Mouse (Mus musculus): Measurements from ENCODE around the gene Lyar.

Lyar gene
- long read RNA-seq, experiment 1, transcript Lyar-201 (9 exons, 1,563 nt) = major isoform, 12 of 26 reads
- long read RNA-seq, experiment 1, partial matches to known transcripts = 11 of 26 reads
- long read RNA-seq, experiment 1, other reads (novel, unspliced or antisense) = 3 of 26 reads
- long read RNA-seq, experiment 2, transcript Lyar-201 (9 exons, 1,563 nt) = major isoform, 6 of 29 reads
- long read RNA-seq, experiment 2, partial matches to known transcripts = 19 of 29 reads
- long read RNA-seq, experiment 2, other reads (novel, unspliced or antisense) = 2 of 29 reads

DNA sequence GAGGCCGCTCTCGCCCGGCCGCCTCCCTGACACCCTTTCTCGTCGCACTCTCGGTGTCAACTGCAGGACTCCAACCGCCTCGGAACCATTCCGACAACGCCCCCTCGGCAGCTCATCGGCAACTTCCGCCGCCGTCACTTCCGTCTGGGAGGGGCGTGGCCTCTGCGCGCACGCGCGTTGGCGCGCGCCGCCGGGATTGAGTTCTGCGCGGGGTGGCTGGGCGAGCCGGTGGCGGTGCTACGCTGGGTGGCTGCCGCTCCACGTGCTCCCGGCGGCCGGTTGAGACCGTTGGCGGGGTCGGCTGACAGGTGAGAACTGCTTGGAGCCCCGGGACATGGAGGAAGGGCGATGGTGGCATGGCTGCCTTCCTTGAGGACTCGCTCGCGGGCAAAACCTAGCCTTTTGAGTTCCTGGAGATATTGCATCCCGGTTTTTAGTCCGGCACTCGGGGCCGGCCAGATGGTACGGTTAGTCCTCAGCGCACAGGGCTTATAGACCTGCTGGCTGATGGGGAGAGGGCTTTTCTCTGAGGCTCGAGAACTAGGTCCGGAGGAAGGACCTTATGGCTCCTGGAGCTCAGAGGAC, at the start of gene Lyar, which contains the start of gene Zbtb49:
Gene Lyar (plus strand): TSS at position 143 of the 585 bp plus-strand sequence.
Gene Zbtb49 (minus strand): TSS at position 130 of the 585 bp plus-strand sequence.
- intact Hi-C loops (cut with DNase I) = no loop called here

DNA sequence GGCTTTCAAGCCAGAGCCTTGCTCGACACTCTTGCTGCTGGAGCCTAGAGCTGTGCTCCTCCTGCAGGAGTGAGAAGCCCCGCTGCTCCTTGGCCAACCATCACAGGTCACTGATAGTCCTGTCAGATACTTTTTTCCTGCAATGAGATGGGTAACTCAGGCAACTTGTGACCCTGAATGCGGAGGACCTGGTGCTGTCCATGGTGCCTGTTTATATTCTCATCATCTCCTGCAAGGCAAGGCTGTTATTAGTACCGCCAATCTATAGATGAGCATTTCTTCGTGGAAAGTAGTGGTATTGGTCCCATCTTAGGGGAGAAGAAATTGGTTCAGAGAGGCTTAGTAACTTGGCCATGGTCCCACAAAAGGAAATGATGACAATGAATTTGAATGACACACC, 46.5 kb upstream of the Lyar start:
- intact Hi-C loops (cut with DNase I) = no loop called here

DNA sequence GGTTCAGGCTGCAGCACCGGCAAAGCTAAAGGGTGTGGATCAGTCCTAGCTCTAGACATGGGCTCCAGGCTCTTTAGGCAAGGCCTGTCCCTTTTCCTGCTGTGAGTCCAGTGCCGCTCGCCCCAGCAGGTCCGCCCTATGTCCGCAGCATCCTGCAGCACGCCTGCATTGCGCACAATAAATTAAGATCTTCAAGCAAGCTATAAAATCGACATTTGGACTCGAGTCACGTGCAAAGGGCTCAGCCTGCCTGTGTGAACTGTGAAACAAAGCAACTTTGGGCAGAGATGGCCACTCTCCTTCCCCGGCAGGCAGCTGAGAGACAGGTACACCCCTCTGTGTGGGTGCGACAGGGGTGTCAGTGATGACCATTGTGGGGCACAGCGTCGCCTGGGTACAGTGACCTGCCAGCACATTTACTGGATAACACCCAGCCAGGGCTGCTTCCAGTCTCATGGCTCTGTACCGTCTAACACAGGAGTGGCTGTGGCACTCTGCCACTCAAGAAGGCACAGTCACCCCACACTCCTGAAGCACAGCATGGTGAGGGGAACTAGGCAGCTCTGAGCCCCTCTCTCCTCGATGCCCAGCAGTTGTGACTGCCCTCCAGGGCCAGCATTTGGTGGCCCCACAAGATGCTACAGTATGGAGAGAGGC, 45.9 kb upstream of the Lyar start:
- intact Hi-C loops (cut with DNase I) = no loop called here

DNA sequence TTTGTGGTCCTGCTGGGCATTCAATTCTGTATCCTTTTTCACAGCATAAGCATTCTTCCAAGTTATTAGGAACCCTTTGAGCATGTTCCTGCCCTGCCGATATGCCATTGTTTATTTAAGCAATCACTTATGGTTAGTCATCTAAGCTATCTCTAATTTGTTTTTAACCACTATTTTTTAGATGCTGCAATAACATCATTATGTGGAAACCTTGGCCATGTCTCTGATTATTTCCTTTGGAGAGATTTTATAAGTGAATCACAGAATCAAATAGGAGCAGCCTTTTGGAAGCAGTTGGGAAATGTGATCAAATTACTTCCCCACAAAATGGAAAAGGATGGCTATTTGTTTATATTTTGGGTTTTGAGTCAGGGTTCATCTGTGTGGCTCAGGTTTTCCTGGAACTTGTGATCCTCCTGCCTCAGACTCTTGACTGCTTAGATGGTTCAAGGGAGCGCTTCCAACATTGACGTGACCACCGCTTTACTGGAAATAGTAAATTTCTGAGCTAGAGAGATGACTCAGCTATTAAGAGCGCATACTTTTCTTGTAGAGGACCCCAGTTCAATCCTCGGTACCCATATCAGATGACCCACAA, 35.5 kb upstream of the Lyar start:
- intact Hi-C loops (cut with DNase I) = no loop called here

DNA sequence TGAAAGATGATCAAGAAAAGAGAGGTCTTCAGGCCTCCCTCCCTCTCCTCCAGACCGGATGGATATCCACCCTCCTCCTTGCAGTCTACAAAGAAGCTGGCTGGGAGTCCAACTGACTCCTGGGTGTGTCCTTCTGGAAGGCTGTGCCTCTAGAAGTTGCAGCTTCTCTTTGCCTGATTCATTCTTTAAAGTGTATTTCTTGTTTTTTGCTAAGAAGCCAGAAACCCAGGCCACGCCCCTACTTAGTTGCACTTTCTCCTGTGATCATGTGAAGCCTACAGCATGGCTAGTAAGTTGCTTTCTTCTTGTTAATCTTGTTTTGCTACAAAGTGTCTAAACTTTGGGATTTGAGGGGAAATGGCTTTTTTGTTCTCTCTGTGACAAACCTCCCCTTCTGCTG, 33.3 kb upstream of the Lyar start:
- intact Hi-C loops (cut with DNase I) = no loop called here

DNA sequence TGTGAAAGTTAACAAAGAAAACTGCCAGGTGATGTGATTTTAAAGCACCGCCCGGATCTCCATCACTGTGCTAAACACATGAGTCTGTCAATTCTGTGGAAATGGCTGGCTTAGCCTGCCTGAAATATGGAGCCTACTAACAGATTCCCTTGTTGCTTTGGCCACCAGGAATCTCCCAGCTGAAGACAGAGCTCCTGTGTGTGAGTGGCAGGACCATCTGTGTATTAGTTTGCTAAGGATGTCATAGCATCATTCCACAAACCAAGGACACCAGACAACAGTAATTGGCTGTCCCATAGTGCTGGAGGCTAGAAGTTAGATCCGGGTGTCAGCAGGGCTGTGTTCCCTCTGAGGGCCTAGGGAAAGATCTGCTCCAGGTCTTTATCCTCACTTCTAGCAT, 29.4 kb upstream of the Lyar start:
- intact Hi-C loops (cut with DNase I) = no loop called here

DNA sequence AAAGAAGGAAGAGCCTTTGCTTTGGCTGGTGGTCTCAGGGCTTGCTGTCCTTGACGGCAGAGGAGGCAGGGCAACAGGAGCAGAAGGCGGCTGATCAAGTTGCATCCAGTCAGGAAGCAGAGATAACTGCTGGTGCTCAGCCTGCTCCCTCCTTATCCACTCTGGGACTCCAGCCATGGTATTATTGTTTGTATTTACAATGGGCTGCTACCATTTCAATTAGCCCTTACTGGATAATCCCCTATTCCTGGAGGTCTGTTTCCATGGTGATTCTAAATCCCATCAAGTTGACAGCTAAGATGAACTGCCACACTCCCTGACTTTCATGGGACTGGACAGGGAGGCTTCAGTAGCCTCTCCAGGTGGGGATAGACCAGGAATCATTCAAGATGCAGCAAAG, 25.3 kb upstream of the Lyar start:
- intact Hi-C loops (cut with DNase I) = loop anchor here (5.0 kb wide), 1 partner anchor 378 kb away; no protein-coding TSS in a partner anchor

DNA sequence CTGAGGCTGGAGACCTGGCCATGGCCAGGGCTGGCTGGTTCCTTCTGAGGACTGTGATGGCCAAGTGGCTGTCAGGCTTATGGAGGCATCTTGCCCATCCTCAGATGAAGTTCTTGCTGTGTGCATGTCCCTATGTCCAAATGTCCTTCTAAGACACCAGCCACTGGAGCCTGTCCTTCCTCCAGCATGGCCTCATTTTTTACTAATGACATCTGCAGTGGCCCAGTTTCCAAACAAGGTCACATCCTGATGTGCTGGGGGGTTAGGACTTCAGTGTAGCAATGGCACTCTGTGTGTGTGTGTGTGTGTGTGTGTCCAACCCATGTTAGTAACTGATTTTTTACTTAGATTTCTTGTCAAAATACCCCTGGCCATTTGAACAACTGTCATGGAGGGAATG, 24.3 kb upstream of the Lyar start:
- intact Hi-C loops (cut with DNase I) = loop anchor here (2.0 to 5.0 kb wide), 2 partner anchors 99 to 379 kb away; no protein-coding TSS in a partner anchor

DNA sequence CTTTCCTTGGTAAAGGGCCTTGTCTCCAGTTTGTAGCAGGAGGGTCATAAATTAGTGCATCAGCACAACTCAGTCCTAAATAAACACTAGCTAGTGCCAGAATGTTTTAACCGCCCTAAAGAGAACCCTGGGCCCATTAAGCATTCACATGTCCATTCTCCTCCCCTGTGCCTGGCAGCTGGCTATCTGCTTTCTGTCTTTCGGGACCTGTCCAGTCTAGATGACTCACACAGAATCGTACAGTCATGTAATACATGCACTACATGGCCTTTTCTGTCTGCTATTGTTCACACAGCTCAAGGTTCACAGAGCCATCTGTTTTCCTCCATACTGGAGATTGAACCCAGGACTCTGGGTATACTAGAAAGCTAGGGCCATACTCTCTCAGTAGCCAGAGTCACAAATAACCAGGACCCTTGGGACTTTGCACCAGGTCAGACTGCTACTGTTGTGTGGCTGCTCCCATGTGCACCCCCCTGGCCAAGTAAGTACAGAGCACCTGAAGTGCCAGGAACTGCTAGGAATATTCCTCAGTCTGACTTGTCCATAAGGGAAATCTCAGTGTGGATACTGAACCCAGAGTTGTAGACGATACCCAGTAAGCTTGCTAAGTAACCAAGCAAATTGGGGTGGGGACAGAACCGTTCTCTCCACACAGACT, 23.3 kb upstream of the Lyar start:
- intact Hi-C loops (cut with DNase I) = loop anchor here (2.0 to 5.0 kb wide), 2 partner anchors 100 to 380 kb away; no protein-coding TSS in a partner anchor

DNA sequence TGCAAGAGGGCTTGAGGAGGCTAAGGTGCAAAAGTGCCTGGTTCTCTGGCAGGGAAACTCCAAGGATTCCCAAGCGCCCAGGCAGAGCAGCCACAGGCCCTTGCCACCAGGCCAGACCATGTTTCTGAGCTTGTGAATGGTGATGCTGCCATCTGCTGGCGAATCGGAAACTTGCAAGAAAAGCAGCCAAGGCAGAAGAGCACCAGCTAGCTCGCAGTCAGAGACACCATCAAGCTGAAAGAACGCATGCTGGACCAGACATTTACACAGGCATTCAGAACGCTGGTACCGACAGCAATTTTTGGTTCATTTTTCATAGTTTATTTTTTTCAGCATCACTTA, 22.8 kb upstream of the Lyar start:
- intact Hi-C loops (cut with DNase I) = loop anchor here (2.0 to 5.0 kb wide), 2 partner anchors 101 to 380 kb away; no protein-coding TSS in a partner anchor

DNA sequence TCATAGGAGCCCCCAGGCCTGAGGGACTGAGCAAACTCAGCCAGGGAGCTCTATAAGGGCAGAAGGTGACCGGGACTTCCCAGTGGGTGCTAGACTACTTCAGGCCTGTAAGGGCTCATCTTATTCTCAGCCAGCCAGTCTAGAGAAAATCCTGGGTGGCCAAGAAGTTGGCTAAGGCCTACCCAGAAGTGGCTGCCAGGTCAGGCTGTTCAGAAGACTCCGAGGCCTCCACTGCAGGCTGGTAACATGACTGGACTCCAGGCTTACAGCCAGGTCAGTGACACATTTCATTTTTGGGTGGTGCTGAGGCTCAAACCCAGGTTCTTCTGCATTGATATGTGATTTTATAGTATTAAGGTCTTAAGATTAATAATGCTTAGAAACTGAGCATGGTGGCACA, 20.6 kb upstream of the Lyar start:
- intact Hi-C loops (cut with DNase I) = loop anchor here (5.0 kb wide), 1 partner anchor 382 kb away; no protein-coding TSS in a partner anchor

DNA sequence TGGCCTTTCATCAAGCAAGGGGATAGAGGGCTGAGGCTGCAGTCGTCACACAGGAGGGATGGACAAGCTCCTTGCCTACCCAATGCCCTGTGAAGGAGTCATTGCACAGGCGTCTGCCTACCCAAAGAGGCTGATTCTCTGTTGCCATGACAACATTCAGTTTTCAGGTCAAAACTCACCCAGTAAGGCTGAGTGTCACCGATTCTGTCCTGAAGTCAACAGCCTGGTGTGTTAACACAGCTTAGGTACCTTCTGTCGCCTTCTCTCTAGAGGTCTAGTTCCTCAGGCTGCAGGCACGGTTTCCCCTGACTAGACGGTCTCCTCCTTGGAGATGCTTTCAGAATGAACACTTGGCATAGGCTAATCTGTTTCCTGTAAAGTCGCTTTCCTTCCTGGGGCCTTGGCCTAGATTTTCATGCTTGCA, 15.0 kb upstream of the Lyar start:
- intact Hi-C loops (cut with DNase I) = no loop called here

DNA sequence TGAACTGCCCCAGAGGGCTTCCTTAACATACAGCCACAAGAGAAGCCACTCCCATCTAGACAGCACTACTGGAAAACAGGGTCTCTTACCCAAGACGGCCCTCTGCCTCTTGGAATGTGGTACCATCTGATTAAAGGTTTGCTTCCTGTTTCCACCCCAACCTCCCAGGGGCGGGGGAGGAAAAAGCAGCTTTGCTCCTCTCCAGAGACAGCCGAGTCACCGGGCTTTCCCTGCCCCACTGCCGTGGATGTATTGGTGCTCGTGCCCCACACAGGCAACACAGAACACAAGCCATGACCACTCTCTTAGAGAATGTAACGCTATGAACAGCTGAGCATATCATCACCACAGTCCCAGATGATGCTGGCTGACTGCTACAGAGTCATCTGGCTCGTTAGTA, 11.3 kb upstream of the Lyar start:
- intact Hi-C loops (cut with DNase I) = no loop called here

DNA sequence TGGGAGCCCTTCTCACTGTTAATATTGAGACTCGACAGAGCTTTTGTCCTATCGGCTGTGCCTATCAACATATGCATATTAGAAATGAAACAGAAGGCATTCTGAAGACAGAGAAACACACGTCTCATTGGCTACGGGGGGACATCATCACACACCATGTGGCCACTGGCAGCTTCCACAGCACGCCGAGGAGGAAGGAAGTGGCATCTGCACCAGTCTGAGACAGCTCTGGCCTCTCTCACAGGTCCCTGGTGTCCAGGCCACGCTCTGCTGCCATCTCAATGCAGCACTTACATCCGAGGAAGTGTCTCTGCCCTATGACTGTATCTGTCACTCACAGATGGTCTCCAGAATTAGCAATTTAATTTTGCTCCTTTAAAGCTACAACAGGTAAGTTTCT, 8.6 kb upstream of the Lyar start:
- intact Hi-C loops (cut with DNase I) = no loop called here

DNA sequence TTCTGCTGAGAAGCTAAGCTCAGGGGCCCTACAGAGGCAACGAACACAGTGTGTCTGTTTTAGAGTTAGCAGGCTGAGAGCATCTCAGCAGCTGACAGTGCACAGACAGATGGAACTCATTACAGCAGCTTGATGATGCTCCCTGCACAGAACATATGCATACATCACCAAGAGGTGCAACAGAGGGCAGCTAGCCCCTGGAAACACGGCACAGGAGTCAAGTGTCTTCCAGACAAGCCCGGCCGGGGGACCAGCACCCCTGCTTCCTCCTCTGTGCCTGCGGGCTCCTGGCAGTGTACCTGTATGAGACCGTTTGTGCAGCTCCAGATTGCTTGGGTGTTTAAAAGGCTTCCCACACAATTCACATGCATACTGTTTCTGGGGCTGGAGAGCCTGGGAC, 7.3 kb upstream of the Lyar start:
- intact Hi-C loops (cut with DNase I) = no loop called here

DNA sequence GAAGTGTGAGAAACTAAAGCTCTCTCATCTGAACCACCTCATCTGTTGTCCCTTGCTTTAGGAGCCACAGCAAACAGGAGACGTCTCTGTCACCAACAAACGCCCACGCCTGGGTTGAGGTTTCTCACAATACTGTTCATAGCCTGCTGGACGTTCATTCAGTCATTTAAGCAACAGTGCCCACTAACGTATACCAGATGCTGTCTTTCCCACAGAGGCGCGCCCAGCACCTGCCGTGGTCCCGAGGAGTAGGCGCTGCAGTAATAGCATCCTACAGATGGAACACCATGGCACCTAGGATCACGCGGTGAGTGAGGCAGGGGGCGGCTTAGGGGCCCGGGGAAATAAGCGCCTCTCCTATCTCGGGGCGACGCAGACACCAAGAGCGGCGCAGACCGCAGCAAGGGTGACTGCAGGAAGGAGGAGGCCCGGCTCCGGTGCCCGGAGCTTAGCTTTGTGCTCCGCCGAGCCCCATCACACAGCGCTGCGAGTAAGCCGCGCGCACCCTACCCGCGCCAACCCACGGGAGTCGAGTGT, 431 bp upstream of the Lyar start:
- intact Hi-C loops (cut with DNase I) = no loop called here

DNA sequence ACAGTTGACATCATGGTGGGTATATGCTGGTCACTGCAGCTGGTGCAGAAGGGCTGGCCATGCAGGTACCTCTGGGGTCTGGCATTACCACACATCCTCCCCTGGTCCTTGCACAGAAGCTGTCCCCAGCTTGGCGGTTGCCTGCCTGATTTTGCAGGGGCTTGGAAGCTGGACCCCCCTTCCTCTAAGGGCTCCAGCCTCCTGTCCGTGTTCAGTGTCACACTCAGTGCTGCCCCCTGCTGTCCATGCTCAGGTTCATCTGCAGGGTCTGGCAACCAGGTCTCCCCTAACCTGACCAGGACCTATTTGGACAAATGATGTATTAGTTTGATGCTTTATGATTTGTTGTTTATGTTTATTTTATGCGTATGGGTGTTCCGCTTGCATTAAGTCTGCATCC, 15.2 kb downstream of the Lyar start:
- intact Hi-C loops (cut with DNase I) = no loop called here

DNA sequence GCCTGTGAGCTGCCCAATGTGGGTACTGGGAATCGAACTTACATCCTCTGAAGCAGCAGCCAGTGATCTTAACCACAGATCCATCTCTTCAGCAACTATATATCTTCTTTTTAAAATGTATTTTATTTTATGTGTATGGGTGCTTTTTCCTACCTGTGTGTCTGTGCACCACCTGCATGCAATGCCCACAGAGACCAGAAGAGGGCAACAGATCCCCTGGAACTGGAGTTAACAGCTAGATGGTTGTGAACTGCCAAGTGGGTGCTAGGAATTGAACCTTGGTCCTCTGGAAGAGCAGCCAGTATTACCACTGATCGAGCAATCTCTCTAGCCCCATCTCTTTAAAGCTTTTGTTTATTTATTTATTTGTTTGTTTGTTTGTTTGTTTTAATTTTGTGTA, 16.4 kb downstream of the Lyar start:
- intact Hi-C loops (cut with DNase I) = no loop called here

DNA sequence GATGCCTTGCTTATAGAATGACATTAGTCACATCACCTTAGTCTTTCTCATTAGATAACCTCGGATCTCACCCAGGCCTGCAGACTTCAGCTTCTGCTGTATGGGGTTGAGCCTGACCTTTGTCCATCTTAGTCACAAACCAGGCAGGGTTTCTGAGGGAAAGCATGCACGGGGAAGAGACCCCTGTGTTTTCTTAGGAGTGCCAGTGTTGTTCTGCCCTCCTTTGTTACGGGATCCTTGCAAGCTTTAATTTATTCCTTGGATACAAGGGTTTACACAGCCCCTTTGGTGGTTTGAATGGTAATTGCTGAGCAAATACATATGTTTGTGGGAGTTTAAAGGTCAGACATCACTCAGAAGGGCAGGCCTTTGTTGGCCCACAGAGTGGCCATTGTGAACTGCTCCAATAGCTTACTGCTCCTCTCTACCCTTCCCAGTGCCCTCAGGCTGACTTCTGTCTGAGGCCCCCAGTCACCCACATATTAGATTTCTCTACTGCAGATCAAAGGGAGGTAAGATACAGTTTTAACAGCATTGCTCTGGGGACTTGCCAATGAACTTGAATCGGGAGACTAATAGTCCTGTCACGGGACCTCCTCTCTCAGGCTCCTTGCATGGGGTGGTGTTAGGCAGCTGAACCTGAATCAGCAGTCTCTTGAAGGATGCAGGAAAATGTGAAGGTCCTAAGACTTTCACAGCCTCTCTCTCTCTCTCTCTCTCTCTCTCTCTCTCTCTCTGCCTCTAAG, 20.6 kb downstream of the Lyar start:
- intact Hi-C loops (cut with DNase I) = no loop called here

DNA sequence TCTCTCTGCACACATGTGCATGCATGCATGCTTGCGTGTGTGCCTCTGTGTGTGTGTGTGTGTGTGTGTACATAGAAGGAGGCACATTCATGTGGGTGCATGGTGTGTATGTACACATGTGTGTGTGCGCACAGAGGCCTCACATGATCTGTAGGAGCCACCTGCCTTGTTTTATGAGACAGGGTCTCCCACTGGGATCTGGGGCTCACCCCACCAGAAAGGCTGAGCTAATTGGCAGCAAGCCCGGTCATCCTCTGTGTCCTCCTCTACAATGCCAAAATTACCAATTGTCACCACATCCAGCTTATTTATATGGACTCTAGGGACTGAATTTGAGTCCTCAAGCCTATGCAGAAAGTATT, 21.2 kb downstream of the Lyar start:
- intact Hi-C loops (cut with DNase I) = no loop called here

DNA sequence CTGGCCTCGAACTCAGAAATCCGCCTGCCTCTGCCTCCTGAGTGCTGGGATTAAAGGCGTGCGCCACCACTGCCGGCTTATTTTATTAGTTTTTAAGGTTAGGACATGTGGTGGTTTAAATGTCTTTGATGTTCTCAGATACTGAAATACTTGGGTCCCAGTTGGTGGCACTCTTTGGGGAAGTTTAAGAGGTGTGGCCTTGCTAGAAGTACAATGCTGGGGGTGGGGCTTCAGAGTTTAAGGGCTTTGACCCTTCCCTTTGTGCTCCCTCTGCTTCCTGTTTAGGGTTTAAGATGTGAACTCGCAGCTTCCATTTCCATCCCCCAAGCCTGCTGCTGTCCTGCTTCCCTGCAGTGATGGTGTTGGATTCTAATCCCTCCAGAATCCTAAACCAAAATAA, 21.7 kb downstream of the Lyar start:
- intact Hi-C loops (cut with DNase I) = no loop called here
